Mouse (Mus musculus): ENCODE data around the gene Mecom.

DNA sequence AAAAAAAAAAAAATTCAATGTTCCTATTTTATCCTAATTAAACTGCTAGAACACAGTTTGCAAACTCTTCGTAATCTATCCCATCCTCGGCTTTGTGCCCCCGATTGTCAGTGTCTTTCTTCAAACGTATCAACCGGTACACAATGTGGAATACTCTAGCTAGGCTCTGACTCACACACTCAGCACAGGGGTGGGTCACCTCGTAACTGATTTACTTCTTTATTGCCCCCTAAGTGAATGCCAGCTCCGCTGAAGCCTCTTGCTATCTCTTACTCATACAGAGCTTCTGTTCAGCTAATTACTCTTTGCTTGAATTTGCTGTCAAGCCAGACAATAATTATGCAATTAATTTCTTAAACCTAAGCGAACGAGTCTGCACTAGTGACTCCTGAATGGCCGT lies 66.1 kb downstream of the Mecom start:
- TF ChIP-seq POLR2A (IDR thresholded peaks at IDR 0.05; ENCODE audit: borderline replicate concordance, insufficient read depth, low read length) (no peak), CTCF (IDR thresholded peaks at IDR 0.05; ENCODE audit: borderline replicate concordance, insufficient read depth, low read depth, low read length) (no peak)
